15 mouse cellular contexts compared by ENCODE assay signal in the genomic region with DNA sequence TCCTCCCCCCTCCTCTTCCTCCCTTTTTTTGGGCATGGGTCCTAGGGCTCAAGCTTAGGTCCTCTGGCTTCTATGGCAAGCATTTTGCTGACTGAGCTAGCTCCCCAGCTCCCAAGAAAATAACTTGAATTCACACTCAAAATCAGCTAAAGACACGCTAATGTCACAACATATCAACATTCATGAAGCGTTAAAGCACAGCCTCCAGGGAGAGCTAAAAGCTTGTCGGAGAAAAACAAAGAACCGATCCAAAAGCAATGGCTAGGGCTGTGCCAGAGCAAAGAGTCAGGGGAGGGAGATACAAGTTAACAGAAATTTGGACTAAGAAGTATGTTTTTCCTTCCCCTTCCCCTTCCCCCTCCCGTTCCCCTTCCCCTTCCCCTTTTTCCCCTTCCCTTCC. TPM values are rescaled to one million over a fixed set of nuclear protein-coding genes. Genes with fewer than 3 reads are reported as not detected.
"Had no signal": no experiment of that assay in that cellular context is flagged by ENCODE, and none has a peak within 500 bp of the region (broad histone marks: within the 10 kb centered on the region; RNA-seq: fewer than 3 reads in every experiment).

No protein-coding gene starts in this region.

- H3K4me3 ChIP-seq: limb, embryonic 13.5 days; midbrain, embryonic 12.5 days had no signal

- H3K9me3 ChIP-seq: limb, embryonic 13.5 days; midbrain, embryonic 12.5 days had no signal

- ATAC-seq: intestine, postnatal 0 days had no signal

- H3K9ac ChIP-seq: limb, embryonic 13.5 days; liver, embryonic 14.5 days; midbrain, embryonic 12.5 days had no signal

- H3K27ac ChIP-seq: kidney, postnatal 0 days; limb, embryonic 13.5 days; liver, embryonic 14.5 days; midbrain, embryonic 12.5 days had no signal

- H3K36me3 ChIP-seq: limb, embryonic 13.5 days; midbrain, embryonic 12.5 days had no signal

- DNase-seq: kidney, adult 9 months; kidney, postnatal 36 days; left cerebral cortex, postnatal 4 days; lung, adult 18-20 months; lung, postnatal 14 days; right cerebral cortex, adult 18-20 months; right cerebral cortex, postnatal 25 days; thymus, postnatal 4 days had no signal

- H3K4me2 ChIP-seq: limb, embryonic 13.5 days; midbrain, embryonic 12.5 days had no signal

RNA-seq across cellular contexts. Expression of a gene that starts 58.7 kb away (rescaled TPM):
- total RNA-seq: liver, adult 2 months; megakaryocyte-erythroid progenitor cell, adult 5-6 weeks had no signal
